Mouse (Mus musculus): ENCODE measurements around the gene BC049352. TPM values are rescaled to one million over a fixed set of nuclear protein-coding genes. Genes with fewer than 3 reads are reported as not detected.

BC049352 gene
- polyA plus RNA-seq, 1 experiment from 2014 or later, result not detected

GRCm38 (mm10) chr9:45145533-45146266, 36.1 kb upstream of the BC049352 start:
- peak overlapping the region; percentile 27 for H3K9ac ChIP-seq (ENCODE audit: low read length)
- H3K27ac ChIP-seq (ENCODE audit: low read depth, low read length), result no peak overlapping the region
- H3K4me2 ChIP-seq (ENCODE audit: low read depth, low read length, severe bottlenecking), result peak overlapping the region; percentile 75
- H3K9me3 ChIP-seq (ENCODE audit: control insufficient read depth, low read length), result no peaks in the 10 kb centered on the region
- H3K36me3 ChIP-seq (ENCODE audit: control insufficient read depth, insufficient read depth, low read length), result no peaks in the 10 kb centered on the region
- 2% methylated on average over 27 of the region's 27 CpGs for WGBS
- peaks cover 11% of the 10 kb centered on the region for H3K4me1 ChIP-seq (replicated peaks; ENCODE audit: control insufficient read depth, insufficient read depth, low read length)
- DNase-seq (ENCODE audit: low spot score) (no peak), ATAC-seq (replicated peaks; ENCODE audit: low FRiP score) (no peak)
- H3K27me3 ChIP-seq (ENCODE audit: control insufficient read depth, insufficient read depth, low read length), result peaks cover 31% of the 10 kb centered on the region
- H3K4me3 ChIP-seq (ENCODE audit: low read depth, low read length), result peak overlapping the region; percentile 32

GRCm38 (mm10) chr9:45146267-45146597, 35.6 kb upstream of the BC049352 start:
- H3K9ac ChIP-seq (ENCODE audit: low read length), result peak overlapping the region; percentile 27
- H3K27me3 ChIP-seq (ENCODE audit: control insufficient read depth, insufficient read depth, low read length), result peaks cover 31% of the 10 kb centered on the region
- H3K36me3 ChIP-seq (ENCODE audit: control insufficient read depth, insufficient read depth, low read length), result no peaks in the 10 kb centered on the region
- peak overlapping the region; percentile 75 for H3K4me2 ChIP-seq (ENCODE audit: low read depth, low read length, severe bottlenecking)
- 2% methylated on average over 5 of the region's 5 CpGs for WGBS
- no peak overlapping the region for H3K27ac ChIP-seq (ENCODE audit: low read depth, low read length)
- H3K4me1 ChIP-seq (replicated peaks; ENCODE audit: control insufficient read depth, insufficient read depth, low read length), result peaks cover 10% of the 10 kb centered on the region
- DNase-seq (ENCODE audit: low spot score) (peak; percentile 77), ATAC-seq (replicated peaks; ENCODE audit: low FRiP score) (no peak)
- peak overlapping the region; percentile 32 for H3K4me3 ChIP-seq (ENCODE audit: low read depth, low read length)
- no peaks in the 10 kb centered on the region for H3K9me3 ChIP-seq (ENCODE audit: control insufficient read depth, low read length)

- H3K4me2 ChIP-seq (ENCODE audit: low read depth, low read length, severe bottlenecking), result no peak overlapping the region
- peak; percentile 42 for DNase-seq (ENCODE audit: low spot score)
- ATAC-seq (replicated peaks; ENCODE audit: low FRiP score), result no peak
- 70% methylated on average over 1 of the region's 1 CpGs for WGBS
- no peak overlapping the region for H3K27ac ChIP-seq (ENCODE audit: low read depth, low read length)
- peaks cover 2% of the 10 kb centered on the region; the same call in 1 of the 2 replicates for H3K27me3 ChIP-seq (ENCODE audit: control insufficient read depth, insufficient read depth, low read length)
- no peak overlapping the region for H3K9ac ChIP-seq (ENCODE audit: low read length)
- peaks cover 2% of the 10 kb centered on the region for H3K4me1 ChIP-seq (replicated peaks; ENCODE audit: control insufficient read depth, insufficient read depth, low read length)
- no peak overlapping the region for H3K4me3 ChIP-seq (ENCODE audit: low read depth, low read length)
- no peaks in the 10 kb centered on the region for H3K36me3 ChIP-seq (ENCODE audit: control insufficient read depth, insufficient read depth, low read length)
- H3K9me3 ChIP-seq (ENCODE audit: control insufficient read depth, low read length), result no peaks in the 10 kb centered on the region
Observed at GRCm38 (mm10) chr9:45150933-45151332, 30.9 kb upstream of the BC049352 start.

GRCm38 (mm10) chr9:45153361-45153760, 28.4 kb upstream of the BC049352 start:
- DNase-seq (ENCODE audit: low spot score), result peak; percentile 7
- 77% methylated on average over 7 of the region's 7 CpGs for WGBS
- no peak overlapping the region for H3K9ac ChIP-seq (ENCODE audit: low read length)
- H3K4me2 ChIP-seq (ENCODE audit: low read depth, low read length, severe bottlenecking), result no peak overlapping the region
- ATAC-seq (replicated peaks; ENCODE audit: low FRiP score), result no peak
- H3K4me3 ChIP-seq (ENCODE audit: low read depth, low read length), result no peak overlapping the region
- H3K27me3 ChIP-seq (ENCODE audit: control insufficient read depth, insufficient read depth, low read length), result no peaks in the 10 kb centered on the region
- no peak overlapping the region for H3K27ac ChIP-seq (ENCODE audit: low read depth, low read length)
- H3K4me1 ChIP-seq (replicated peaks; ENCODE audit: control insufficient read depth, insufficient read depth, low read length), result no peaks in the 10 kb centered on the region
- H3K9me3 ChIP-seq (ENCODE audit: control insufficient read depth, low read length), result no peaks in the 10 kb centered on the region
- no peaks in the 10 kb centered on the region for H3K36me3 ChIP-seq (ENCODE audit: control insufficient read depth, insufficient read depth, low read length)

GRCm38 (mm10) chr9:45167903-45168302, 13.9 kb upstream of the BC049352 start:
- Histone ChIP-seq H3K4me2 (ENCODE audit: low read depth, low read length, severe bottlenecking) (no peak overlapping the region), H3K4me3 (ENCODE audit: low read depth, low read length) (no peak overlapping the region), H3K9ac (ENCODE audit: low read length) (no peak overlapping the region), H3K27me3 (ENCODE audit: control insufficient read depth, insufficient read depth, low read length) (no peaks in the 10 kb centered on the region), H3K27ac (ENCODE audit: low read depth, low read length) (no peak overlapping the region), H3K9me3 (ENCODE audit: control insufficient read depth, low read length) (no peaks in the 10 kb centered on the region), H3K4me1 (replicated peaks; ENCODE audit: control insufficient read depth, insufficient read depth, low read length) (no peaks in the 10 kb centered on the region), H3K36me3 (ENCODE audit: control insufficient read depth, insufficient read depth, low read length) (no peaks in the 10 kb centered on the region)
- ATAC-seq (replicated peaks; ENCODE audit: low FRiP score) (no peak), DNase-seq (ENCODE audit: low spot score) (peak; percentile 17)
- 75% methylated on average over 5 of the region's 5 CpGs for WGBS

GRCm38 (mm10) chr9:45170150-45170549, 11.7 kb upstream of the BC049352 start:
- H3K4me2 ChIP-seq (ENCODE audit: low read depth, low read length, severe bottlenecking), result no peak overlapping the region
- no peak overlapping the region for H3K4me3 ChIP-seq (ENCODE audit: low read depth, low read length)
- H3K27ac ChIP-seq (ENCODE audit: low read depth, low read length), result no peak overlapping the region
- WGBS, result 88% methylated on average over 5 of the region's 5 CpGs
- no peaks in the 10 kb centered on the region for H3K36me3 ChIP-seq (ENCODE audit: control insufficient read depth, insufficient read depth, low read length)
- no peaks in the 10 kb centered on the region for H3K27me3 ChIP-seq (ENCODE audit: control insufficient read depth, insufficient read depth, low read length)
- DNase-seq (ENCODE audit: low spot score), result no peak
- H3K4me1 ChIP-seq (replicated peaks; ENCODE audit: control insufficient read depth, insufficient read depth, low read length), result no peaks in the 10 kb centered on the region
- no peak for ATAC-seq (replicated peaks; ENCODE audit: low FRiP score)
- H3K9me3 ChIP-seq (ENCODE audit: control insufficient read depth, low read length), result no peaks in the 10 kb centered on the region
- H3K9ac ChIP-seq (ENCODE audit: low read length), result no peak overlapping the region

- H3K27ac ChIP-seq (ENCODE audit: low read depth, low read length), result no peak overlapping the region
- ATAC-seq (replicated peaks; ENCODE audit: low FRiP score), result no peak
- H3K9me3 ChIP-seq (ENCODE audit: control insufficient read depth, low read length), result no peaks in the 10 kb centered on the region
- no peaks in the 10 kb centered on the region for H3K27me3 ChIP-seq (ENCODE audit: control insufficient read depth, insufficient read depth, low read length)
- H3K9ac ChIP-seq (ENCODE audit: low read length), result no peak overlapping the region
- no peak overlapping the region for H3K4me3 ChIP-seq (ENCODE audit: low read depth, low read length)
- H3K4me2 ChIP-seq (ENCODE audit: low read depth, low read length, severe bottlenecking), result no peak overlapping the region
- no peaks in the 10 kb centered on the region for H3K36me3 ChIP-seq (ENCODE audit: control insufficient read depth, insufficient read depth, low read length)
- peak; percentile 49 for DNase-seq (ENCODE audit: low spot score)
- 74% methylated on average over 1 of the region's 1 CpGs for WGBS
- H3K4me1 ChIP-seq (replicated peaks; ENCODE audit: control insufficient read depth, insufficient read depth, low read length), result no peaks in the 10 kb centered on the region
Observed at GRCm38 (mm10) chr9:45171073-45171610, 10.7 kb upstream of the BC049352 start.

- Histone ChIP-seq H3K4me3 (ENCODE audit: low read depth, low read length) (no peak overlapping the region), H3K4me2 (ENCODE audit: low read depth, low read length, severe bottlenecking) (no peak overlapping the region), H3K9ac (ENCODE audit: low read length) (no peak overlapping the region), H3K27me3 (ENCODE audit: control insufficient read depth, insufficient read depth, low read length) (no peaks in the 10 kb centered on the region), H3K9me3 (ENCODE audit: control insufficient read depth, low read length) (no peaks in the 10 kb centered on the region), H3K36me3 (ENCODE audit: control insufficient read depth, insufficient read depth, low read length) (no peaks in the 10 kb centered on the region), H3K4me1 (replicated peaks; ENCODE audit: control insufficient read depth, insufficient read depth, low read length) (no peaks in the 10 kb centered on the region), H3K27ac (ENCODE audit: low read depth, low read length) (no peak overlapping the region)
- no peak for DNase-seq (ENCODE audit: low spot score)
- 73% methylated on average over 3 of the region's 3 CpGs for WGBS
- ATAC-seq (replicated peaks; ENCODE audit: low FRiP score), result no peak
Observed at GRCm38 (mm10) chr9:45173475-45173874, 8.3 kb upstream of the BC049352 start.

- no peaks in the 10 kb centered on the region for H3K36me3 ChIP-seq (ENCODE audit: control insufficient read depth, insufficient read depth, low read length)
Observed at GRCm38 (mm10) chr9:45179282-45179681, 2.5 kb upstream of the BC049352 start.

More at GRCm38 (mm10) chr9:45179282-45179681, 2.5 kb upstream of the BC049352 start:
- DNase-seq (ENCODE audit: low spot score) (peak; percentile 28), ATAC-seq (replicated peaks; ENCODE audit: low FRiP score) (no peak)
- Histone ChIP-seq H3K4me3 (ENCODE audit: low read depth, low read length) (no peak overlapping the region), H3K27ac (ENCODE audit: low read depth, low read length) (no peak overlapping the region), H3K9ac (ENCODE audit: low read length) (no peak overlapping the region), H3K4me1 (replicated peaks; ENCODE audit: control insufficient read depth, insufficient read depth, low read length) (no peaks in the 10 kb centered on the region), H3K9me3 (ENCODE audit: control insufficient read depth, low read length) (no peaks in the 10 kb centered on the region), H3K27me3 (ENCODE audit: control insufficient read depth, insufficient read depth, low read length) (no peaks in the 10 kb centered on the region), H3K4me2 (ENCODE audit: low read depth, low read length, severe bottlenecking) (no peak overlapping the region)
- WGBS, result 85% methylated on average over 5 of the region's 5 CpGs
